Mouse (Mus musculus): ENCODE data around the gene Mtfp1.

The Mtfp1 gene

GRCm38 (mm10) chr11:4080219-4080618 is 15.0 kb downstream of the Mtfp1 start:
- DNase-seq (ENCODE audit: low spot score), result no peak

- no peak for DNase-seq (ENCODE audit: low spot score)
Observed at GRCm38 (mm10) chr11:4078267-4078933, 16.8 kb downstream of the Mtfp1 start.

- peak; percentile 32 for DNase-seq (ENCODE audit: low spot score)
Observed at GRCm38 (mm10) chr11:4076633-4077032, 18.6 kb downstream of the Mtfp1 start.

GRCm38 (mm10) chr11:4069664-4070063 is 25.6 kb downstream of the Mtfp1 start:
- DNase-seq (ENCODE audit: low spot score), result no peak

GRCm38 (mm10) chr11:4064627-4065122 is 30.6 kb downstream of the Mtfp1 start, which contains the start of gene Sec14l3:
Sec14l3 (plus strand) TSS chr11:4064841.
- no peak for DNase-seq (ENCODE audit: low spot score)

- no peak for DNase-seq (ENCODE audit: low spot score)
Observed at GRCm38 (mm10) chr11:4062981-4063380, 32.3 kb downstream of the Mtfp1 start.

- no peak for DNase-seq (ENCODE audit: low spot score)
Observed at GRCm38 (mm10) chr11:4062523-4062922, 32.7 kb downstream of the Mtfp1 start.

GRCm38 (mm10) chr11:4060866-4061575 is 34.2 kb downstream of the Mtfp1 start:
- DNase-seq (ENCODE audit: low spot score), result no peak

GRCm38 (mm10) chr11:4053586-4053985 is 41.7 kb downstream of the Mtfp1 start:
- DNase-seq (ENCODE audit: low spot score), result peak; percentile 44

GRCm38 (mm10) chr11:4048438-4048837 is 46.8 kb downstream of the Mtfp1 start:
- no peak for DNase-seq (ENCODE audit: low spot score)

- DNase-seq (ENCODE audit: low spot score), result no peak
Observed at GRCm38 (mm10) chr11:4047766-4048165, 47.5 kb downstream of the Mtfp1 start.

GRCm38 (mm10) chr11:4046526-4046925 is 48.7 kb downstream of the Mtfp1 start:
- DNase-seq (ENCODE audit: low spot score), result no peak

GRCm38 (mm10) chr11:4043081-4043480 is 52.2 kb downstream of the Mtfp1 start:
- DNase-seq (ENCODE audit: low spot score), result no peak

Measured in ovary, postnatal 10 days (tissue).